Mouse (Mus musculus) layer of hippocampus, postnatal 14 days (tissue): ENCODE data around the gene Phpt1. TPM values are rescaled to one million over a fixed set of nuclear protein-coding genes. Genes with fewer than 3 reads are reported as not detected.
"Not testable (repeated sequence)": the region's sequence is repeated elsewhere in the genome, so short reads cannot be mapped to it uniquely, and the experiment has no call there.

ENCODE experiments used
- DNase-seq, 2 experiments: peaks; one replicate each; pipeline ENCODE4 v3.0.0; 2021 to 2022; ENCODE audit warnings: low spot score in 2 of 2, mixed read lengths in 1 of 2
- total RNA-seq, 2 experiments: library from RNA; stranded (reverse); gene quantifications; 2 replicates each; pipeline ENCODE4 v1.2.3; 2021

Phpt1 gene
- total RNA-seq, 2 experiments from 2014 or later = 81.2 to 83.8 TPM

DNA sequence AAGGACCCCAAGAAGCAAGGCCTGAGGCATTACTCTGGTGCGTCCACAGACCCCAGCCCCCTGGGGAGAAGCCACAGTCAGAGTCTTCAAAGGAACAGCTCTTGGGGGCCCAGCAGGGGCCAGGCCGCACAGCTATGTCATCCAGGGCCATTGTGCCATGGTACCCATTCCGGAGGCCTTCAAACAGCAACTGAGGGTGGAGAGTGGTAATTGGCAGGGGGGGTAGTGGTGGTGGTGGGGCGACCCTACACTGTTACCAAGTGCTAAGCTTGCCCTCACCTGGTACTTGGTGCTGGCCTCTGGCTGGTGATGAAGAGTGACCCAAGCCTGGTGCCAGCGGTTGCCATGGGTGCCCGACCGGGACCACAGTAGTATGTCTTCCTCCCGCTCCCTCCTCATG lies 9.3 kb downstream of the Phpt1 start:
- DNase-seq = no peak

DNA sequence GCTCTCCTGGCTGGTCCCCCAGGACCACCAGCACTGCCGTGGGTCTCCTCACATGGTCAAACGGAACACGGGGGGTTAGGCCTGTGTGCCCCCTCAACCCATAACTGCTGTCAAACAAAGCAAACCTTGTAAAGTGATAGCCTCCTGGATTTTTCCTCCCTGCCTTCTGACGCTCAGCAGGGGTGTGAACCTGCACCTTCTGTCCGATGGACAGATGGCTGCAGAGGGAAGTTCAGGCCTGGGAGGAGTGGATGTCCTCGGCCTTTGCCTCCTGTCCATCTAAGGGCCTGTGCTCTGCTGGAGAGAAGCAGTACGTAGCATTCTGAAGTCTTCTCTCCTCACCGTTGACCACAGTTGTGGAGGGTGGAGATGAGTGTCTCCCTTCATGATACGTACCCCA lies 13.1 kb downstream of the Phpt1 start:
- no peak for DNase-seq

DNA sequence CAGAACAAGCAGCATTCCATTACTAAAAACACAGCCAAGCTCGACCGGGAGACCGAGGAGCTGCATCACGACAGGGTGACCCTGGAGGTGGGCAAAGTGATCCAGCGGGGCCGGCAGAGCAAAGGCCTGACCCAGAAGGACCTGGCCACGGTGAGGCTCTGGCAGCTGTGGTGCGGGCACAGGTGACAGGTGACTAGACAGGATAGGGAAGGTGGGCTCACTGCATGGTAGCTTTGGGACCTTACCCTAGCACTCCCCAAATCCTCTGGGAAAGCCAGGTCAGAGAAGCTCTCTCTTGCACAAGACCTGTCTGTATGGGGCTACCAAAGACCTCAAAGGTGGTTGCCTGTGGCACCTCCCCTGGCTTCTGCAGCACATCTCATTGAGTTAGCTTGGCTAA lies 14.5 kb downstream of the Phpt1 start:
- DNase-seq = no peak

DNA sequence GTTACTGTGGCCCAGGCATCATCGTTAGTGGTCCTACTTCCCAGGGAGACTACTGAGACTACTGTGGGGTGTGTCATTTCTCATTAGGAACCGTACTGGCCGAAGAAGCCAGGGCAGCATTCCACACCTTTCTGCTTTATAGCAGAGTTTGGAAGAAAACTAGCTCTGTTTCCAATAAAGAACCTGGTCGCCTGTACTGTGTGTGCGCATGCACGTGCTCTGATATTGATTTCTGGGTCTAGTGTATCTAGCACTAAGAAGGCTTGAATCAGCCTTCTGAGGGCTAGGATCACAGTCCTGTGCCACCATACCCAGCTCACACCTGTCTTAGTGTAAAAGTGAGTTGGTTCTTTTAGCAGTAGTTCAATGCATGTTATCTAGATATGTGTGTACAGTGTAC lies 16.2 kb downstream of the Phpt1 start:
- no peak for DNase-seq

DNA sequence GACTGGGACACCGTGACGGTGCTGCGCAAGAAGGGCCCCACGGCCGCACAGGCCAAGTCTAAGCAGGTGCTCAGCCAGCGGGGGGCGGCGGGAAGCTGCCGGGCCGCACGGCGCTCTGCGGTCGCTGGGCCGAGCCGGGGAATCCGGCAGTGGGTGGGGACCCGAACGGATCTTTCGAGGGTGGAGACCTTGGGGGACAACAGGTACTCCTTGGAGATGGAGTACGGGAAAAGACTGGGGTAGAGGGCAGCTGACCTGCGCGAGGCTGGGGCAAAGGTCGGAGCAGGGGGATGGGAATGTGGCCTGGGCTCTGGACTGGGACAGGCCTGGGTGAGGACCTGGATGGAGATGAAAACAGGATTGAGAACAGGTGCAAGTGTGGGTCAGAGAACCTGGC lies 17.1 kb downstream of the Phpt1 start:
- DNase-seq = no peak

- peak; percentile 91 to 96 for DNase-seq
These were observed 17.6 kb downstream of the Phpt1 start, which contains the start of gene Edf1 for GRCm38 (mm10) chr2:25557221-25557963. Gene Edf1 (plus strand): TSS chr2:25557847.

- DNase-seq = no peak
These were observed 18.7 kb downstream of the Phpt1 start for GRCm38 (mm10) chr2:25556296-25556695.

DNA sequence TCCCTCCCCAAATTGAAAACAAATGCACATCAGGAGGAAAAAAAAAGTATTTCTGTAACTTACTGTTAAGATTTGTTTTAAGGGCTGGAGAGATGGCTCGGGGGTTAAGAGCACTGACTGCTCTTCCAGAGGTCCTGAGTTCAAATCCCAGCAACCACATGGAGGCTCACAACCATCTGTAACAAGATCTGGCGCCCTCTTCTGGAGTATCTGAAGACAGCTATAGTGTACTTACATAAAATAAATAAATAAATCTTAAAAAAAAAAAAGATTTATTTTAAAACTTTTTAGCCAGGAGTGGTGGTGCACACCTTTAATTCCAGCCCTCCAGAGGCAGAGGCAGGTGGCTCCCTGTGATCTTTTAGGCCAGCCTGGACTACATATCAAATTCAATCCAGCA lies 19.5 kb downstream of the Phpt1 start:
- not testable (repeated sequence) for DNase-seq

- not testable (repeated sequence) for DNase-seq
These were observed 21.7 kb downstream of the Phpt1 start for GRCm38 (mm10) chr2:25553171-25553786.

GRCm38 (mm10) chr2:25551186-25551585 lies 23.8 kb downstream of the Phpt1 start:
- peak in 1 of 2 experiments; percentile 47 for DNase-seq

DNA sequence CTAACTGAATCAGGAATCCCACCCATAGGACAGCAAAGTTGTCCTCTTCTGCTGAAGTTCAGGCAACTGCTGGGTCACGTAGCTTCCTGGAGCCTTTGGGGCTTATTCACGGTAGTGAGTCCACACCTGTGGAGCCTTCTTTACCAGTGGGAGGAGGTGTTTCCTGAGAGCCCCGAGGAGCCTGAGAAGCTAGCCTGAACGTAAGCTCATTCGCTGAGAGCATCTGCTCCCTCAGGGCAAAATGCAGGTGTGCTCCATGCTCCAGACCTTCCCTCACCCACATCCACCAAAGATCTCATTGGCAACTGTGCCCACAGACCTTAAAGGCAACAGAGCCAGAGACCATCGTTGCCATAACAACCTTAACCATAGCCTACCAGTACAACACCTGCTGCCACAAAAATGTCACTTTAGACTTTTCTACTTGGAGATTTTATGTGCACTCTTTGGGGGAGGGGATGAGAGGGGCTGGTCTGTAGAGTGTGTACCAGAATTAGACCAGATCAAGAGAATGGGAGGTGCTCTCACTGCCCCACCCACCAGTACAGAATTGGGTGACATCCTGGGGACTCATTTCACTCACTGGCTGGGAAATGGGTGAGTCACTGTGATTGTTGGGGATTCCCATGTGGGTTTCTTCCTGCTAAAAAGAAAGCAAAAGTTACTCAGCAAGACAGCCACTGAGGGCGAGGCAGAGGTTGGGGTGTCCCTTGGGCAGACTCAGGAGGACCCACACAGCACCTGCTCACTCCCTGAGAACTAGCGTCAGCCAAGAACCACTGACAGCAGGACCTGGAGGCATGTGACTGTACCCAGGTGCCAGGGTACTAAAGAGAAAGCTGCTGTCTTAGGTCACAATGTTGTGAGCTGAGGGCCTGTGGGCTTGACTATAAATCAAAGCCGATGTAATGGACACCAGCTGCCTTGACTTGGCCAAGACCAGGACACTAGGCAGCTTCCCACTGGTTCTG lies 25.7 kb downstream of the Phpt1 start:
- no peak for DNase-seq

- peak; percentile 98 to 99 for DNase-seq
These were observed 28.1 kb downstream of the Phpt1 start, which contains the start of gene Traf2 for GRCm38 (mm10) chr2:25546811-25547491. Gene Traf2 (minus strand): TSS chr2:25546940.

DNA sequence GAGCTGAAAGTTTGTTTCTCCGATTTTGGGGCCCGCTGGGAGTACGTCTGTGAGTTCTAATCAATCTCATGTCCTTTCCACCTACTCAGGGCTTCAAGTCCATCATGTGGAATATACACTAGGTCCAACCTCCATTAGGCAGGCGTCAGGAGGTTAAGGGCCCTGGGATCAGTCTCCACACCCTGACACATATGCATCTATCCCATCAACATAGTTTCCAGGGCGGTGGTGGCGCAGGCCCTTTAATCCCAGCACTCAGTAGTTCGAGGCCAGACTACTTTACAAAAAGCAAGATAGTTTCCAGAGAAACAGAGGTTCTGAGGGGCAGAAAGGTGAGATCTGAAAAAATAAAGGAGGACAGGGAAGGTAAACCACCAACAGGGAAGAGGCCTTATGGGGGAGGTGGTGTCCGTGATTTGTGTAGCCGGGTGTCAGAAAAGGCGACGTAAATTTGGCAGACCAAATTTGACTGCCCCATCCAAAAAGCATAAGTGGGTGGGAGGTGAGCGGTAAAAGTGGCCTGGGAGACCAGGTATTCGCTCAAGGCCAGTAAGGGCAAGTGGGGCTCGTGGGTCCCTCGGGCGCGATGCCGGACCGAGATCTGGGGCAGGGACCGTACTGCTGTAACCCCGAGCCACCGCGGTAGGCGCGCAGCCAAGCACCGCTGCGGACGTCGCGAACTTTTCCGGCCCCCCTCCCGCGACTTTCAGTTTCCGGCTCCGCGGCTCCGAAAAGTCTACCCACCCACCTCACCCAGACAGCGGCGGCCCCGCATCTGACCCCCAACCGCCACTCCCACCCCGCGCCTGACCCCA lies 28.8 kb downstream of the Phpt1 start:
- DNase-seq = peak in 1 of 2 experiments; percentile 43

GRCm38 (mm10) chr2:25541644-25542367 lies 33.2 kb downstream of the Phpt1 start:
- DNase-seq = no peak

GRCm38 (mm10) chr2:25540541-25540948 lies 34.5 kb downstream of the Phpt1 start:
- no peak for DNase-seq

DNA sequence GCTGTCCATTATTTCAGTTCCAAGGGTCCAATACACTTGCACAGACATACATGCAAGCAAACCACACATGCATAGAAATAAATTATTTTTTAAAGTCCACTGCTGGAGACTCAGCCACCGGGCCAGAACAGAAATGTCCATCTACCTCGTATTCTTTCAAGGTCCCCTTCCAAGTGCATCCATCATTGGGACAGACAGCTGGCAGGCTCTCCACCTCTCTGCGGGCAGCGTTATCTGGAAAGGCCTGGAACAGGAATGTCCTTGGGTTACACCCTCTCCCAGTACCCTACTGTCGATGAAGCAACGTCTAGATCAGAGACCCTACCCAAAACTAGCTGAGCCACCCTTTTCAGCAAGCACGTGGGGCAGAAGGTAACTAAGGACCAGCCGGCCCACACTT lies 38.5 kb downstream of the Phpt1 start:
- DNase-seq = no peak

DNA sequence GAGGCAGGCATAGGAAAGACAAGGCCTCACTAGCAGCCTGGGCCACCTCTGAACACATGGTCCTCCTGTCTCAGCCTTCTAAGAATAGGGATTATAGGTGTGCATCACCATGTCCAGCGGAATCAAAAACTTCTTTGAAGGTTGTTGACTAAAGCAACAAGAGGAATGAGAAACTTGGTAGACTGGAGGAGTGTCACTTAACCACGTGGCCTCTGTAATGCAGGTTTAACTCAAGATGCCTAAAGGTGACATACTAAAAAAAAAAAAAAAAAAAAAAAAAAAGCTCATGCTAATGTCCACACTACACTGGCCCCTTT lies 40.2 kb downstream of the Phpt1 start:
- no peak for DNase-seq

GRCm38 (mm10) chr2:25534178-25534865 lies 40.7 kb downstream of the Phpt1 start:
- no peak for DNase-seq

- DNase-seq = no peak
These were observed 41.3 kb downstream of the Phpt1 start for GRCm38 (mm10) chr2:25533707-25534106.
